Mouse (Mus musculus): ENCODE results near the gene CK137956.

Gene CK137956

DNA sequence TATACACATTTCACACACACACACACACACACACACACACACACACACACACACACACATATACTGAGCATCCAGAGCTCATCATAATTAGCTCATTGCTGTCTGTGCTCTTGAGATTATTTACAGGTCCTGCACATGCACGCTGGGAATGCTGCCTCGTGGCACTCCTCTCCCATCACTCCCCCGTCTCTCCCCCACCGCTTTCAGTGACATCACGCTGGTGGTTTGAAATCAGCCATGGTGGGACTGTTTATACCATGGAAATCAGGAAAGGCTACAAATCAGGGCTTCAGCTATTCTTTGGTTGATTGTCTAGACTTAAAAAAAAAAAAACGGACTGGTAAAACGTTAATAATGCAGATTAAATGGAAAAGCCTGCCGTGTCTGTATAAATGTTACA, 63.6 kb downstream of the CK137956 start:
- DNase-seq = no peak

DNA sequence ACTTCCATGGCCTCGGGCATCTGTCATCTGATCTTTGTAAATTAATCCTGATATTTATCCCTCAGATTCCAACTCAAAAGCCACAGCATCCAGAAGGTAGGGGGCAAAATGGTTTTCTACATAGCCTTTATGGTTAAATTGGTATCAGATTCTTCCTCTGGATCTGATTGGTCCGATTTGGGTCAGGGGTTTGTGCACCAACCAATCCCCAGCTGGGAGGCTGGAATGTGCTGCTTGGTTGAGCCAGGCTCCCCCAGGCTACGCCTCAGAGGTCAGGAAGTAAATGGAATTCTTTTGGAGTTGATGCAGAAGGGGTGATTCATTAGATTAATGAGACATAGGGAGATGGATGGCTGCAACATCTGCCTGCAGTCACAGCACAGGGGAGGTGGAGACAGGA, 66.8 kb downstream of the CK137956 start:
- no peak for DNase-seq

DNA sequence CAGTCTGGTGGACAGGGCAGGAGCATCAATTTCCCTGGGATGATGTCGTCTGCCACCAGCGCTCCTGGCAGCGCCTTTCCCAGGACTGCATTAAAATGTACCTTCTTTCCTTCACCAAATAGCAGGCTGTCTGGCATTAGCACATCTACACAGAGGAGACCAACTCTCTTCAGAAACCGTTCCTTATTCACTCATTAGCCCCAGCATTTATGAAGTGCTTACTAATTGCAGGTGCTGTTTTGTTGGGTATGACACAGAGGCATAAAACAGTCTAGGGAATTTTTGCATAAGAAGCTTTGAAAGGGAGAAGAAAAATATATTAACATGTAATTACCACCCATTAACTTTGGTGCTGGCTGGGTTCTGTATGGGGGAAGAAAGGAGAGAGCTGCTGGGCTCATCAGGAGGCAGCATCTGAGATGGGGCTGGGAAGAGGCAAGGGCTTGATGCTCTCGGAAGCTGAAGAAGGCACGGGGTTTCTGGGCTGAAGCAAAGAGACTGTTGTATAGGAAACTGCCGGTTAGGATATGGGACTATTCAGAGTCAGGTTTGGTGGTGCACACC, 69.8 kb downstream of the CK137956 start:
- DNase-seq = no peak

DNA sequence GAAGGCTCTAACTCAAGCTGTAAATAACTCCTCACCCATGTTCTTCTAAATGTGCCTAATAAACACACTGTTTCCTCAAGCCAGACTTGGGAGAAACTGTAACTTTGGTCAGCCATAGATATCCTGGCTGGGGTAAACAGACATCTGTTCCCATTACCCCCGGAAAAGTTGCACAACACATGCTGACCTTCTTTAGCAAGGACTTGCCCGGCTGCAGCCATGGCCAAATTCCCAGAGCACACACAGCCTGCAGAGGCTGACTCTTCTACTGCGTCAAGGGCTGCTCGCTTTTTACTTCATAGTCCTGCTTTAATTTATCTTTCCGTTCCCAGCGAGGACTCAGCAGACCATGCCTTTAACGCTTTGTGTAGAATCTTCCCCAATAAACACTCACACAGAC, 81.7 kb downstream of the CK137956 start:
- no peak for DNase-seq

DNA sequence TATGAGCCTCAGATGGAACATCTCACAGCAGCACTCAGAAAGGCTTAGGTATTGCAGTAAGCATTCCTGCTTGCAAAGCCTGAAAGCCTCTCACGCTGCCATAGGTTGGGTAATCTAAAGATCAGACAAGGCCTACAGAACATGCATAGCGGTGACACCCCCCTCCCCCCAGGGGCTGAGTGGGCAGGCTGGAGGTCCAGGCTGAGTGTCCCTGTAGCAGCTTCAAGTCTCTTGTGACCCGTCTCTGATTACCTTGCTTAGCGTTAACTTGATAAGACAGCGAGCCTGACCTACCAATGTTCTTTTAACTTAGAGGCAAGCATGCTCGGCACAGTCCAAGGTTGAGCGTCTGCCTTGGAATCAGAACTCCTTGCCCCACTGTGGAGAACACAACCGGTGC, 91.8 kb downstream of the CK137956 start:
- no peak for DNase-seq

Measured in right cerebral cortex, postnatal 25 days (tissue).